Mouse (Mus musculus): ENCODE measurements at regions not wholly inside any gene's neighbourhood (a gene's known extent, or its start where the extent isn't known, plus 50 kb on each side); places are given as distances from the start of the nearest gene placed in this dataset.

- no peak for DNase-seq
Observed at GRCm38 (mm10) chr10:23610046-23610445, 177.0 kb downstream of the Rps12 start.

GRCm38 (mm10) chr10:23609270-23609914 lies 177.7 kb downstream of the Rps12 start:
- no peak for DNase-seq

- no peak for DNase-seq
Observed at GRCm38 (mm10) chr10:23600701-23601100, 186.4 kb downstream of the Rps12 start.

GRCm38 (mm10) chr10:23595541-23595940 lies 191.5 kb downstream of the Rps12 start:
- DNase-seq = no peak

GRCm38 (mm10) chr10:23580230-23580629 lies 206.8 kb downstream of the Rps12 start:
- no peak for DNase-seq

GRCm38 (mm10) chr10:23571013-23571412 lies 216.1 kb downstream of the Rps12 start:
- no peak for DNase-seq

- no peak for DNase-seq
Observed at GRCm38 (mm10) chr10:23569386-23569785, 217.7 kb downstream of the Rps12 start.

GRCm38 (mm10) chr10:23562273-23562885 lies 211.8 kb upstream of the Eya4 start:
- no peak for DNase-seq

- no peak for DNase-seq
Observed at GRCm38 (mm10) chr10:23559980-23560658, 209.5 kb upstream of the Eya4 start.

GRCm38 (mm10) chr10:23557828-23558227 lies 207.2 kb upstream of the Eya4 start:
- DNase-seq = no peak

- DNase-seq = no peak
Observed at GRCm38 (mm10) chr10:23549207-23549606, 198.6 kb upstream of the Eya4 start.

GRCm38 (mm10) chr10:23548322-23548721 lies 197.7 kb upstream of the Eya4 start:
- DNase-seq = no peak

GRCm38 (mm10) chr10:23542712-23543111 lies 192.1 kb upstream of the Eya4 start:
- no peak for DNase-seq

- no peak for DNase-seq
Observed at GRCm38 (mm10) chr10:23541914-23542313, 191.3 kb upstream of the Eya4 start.

GRCm38 (mm10) chr10:23534636-23535035 lies 184.1 kb upstream of the Eya4 start:
- no peak for DNase-seq

- no peak for DNase-seq
Observed at GRCm38 (mm10) chr10:23531964-23532758, 181.6 kb upstream of the Eya4 start.

GRCm38 (mm10) chr10:23530715-23531114 lies 180.1 kb upstream of the Eya4 start:
- DNase-seq = no peak

GRCm38 (mm10) chr10:23526796-23527195 lies 176.2 kb upstream of the Eya4 start:
- DNase-seq = no peak

GRCm38 (mm10) chr10:23522664-23523063 lies 172.1 kb upstream of the Eya4 start:
- DNase-seq = no peak

GRCm38 (mm10) chr10:23493647-23494046 lies 143.1 kb upstream of the Eya4 start:
- no peak for DNase-seq

GRCm38 (mm10) chr10:23492971-23493370 lies 142.4 kb upstream of the Eya4 start:
- DNase-seq = no peak

GRCm38 (mm10) chr10:23488996-23489395 lies 138.4 kb upstream of the Eya4 start:
- no peak for DNase-seq

- DNase-seq = no peak
Observed at GRCm38 (mm10) chr10:23480474-23480873, 129.9 kb upstream of the Eya4 start.
